Mouse (Mus musculus) layer of hippocampus, postnatal 25 days (tissue): ENCODE results near the gene Phactr1. TPM values are rescaled to one million over a fixed set of nuclear protein-coding genes. Genes with fewer than 3 reads are reported as not detected.
A peak's percentile ranks its signal among the peaks of the same experiment; 100 is the strongest.

Source experiments
- DNase-seq, 2 experiments: peaks; one replicate each; pipeline ENCODE4 v3.0.0; 2022; ENCODE audit warnings: mixed read lengths in 2 of 2, low spot score in 1 of 2; ENCODE audit errors: extremely low spot score in 1 of 2
- total RNA-seq, 2 experiments: library from RNA; stranded (reverse); gene quantifications; 2 replicates each; pipeline ENCODE4 v1.2.3; 2021

Phactr1 gene
- total RNA-seq, 2 experiments from 2014 or later = 306 to 307 TPM

- no peak for DNase-seq
Measured at GRCm38 (mm10) chr13:42757654-42758400, 77.4 kb downstream of the Phactr1 start.

- DNase-seq = no peak
Measured at GRCm38 (mm10) chr13:42759170-42759569, 78.7 kb downstream of the Phactr1 start.

GRCm38 (mm10) chr13:42760907-42761544 is 80.6 kb downstream of the Phactr1 start:
- DNase-seq = no peak

- DNase-seq = no peak
Measured at GRCm38 (mm10) chr13:42772314-42772713, 91.9 kb downstream of the Phactr1 start.

- DNase-seq = no peak
Measured at GRCm38 (mm10) chr13:42774040-42774439, 93.6 kb downstream of the Phactr1 start.

GRCm38 (mm10) chr13:42782151-42782550 is 101.7 kb downstream of the Phactr1 start:
- no peak for DNase-seq

GRCm38 (mm10) chr13:42789221-42789620 is 108.8 kb downstream of the Phactr1 start:
- DNase-seq = peak in 1 of 2 experiments; percentile 24

GRCm38 (mm10) chr13:42792279-42792678 is 111.9 kb downstream of the Phactr1 start:
- no peak for DNase-seq

GRCm38 (mm10) chr13:42800523-42800922 is 120.1 kb downstream of the Phactr1 start:
- DNase-seq = no peak

GRCm38 (mm10) chr13:42804314-42804713 is 123.9 kb downstream of the Phactr1 start:
- no peak for DNase-seq

GRCm38 (mm10) chr13:42812762-42813161 is 132.3 kb downstream of the Phactr1 start:
- no peak for DNase-seq

- DNase-seq = peak in 1 of 2 experiments; percentile 75
Measured at GRCm38 (mm10) chr13:42818378-42818777, 138.0 kb downstream of the Phactr1 start.

GRCm38 (mm10) chr13:42820513-42820912 is 140.1 kb downstream of the Phactr1 start:
- no peak for DNase-seq

GRCm38 (mm10) chr13:42821426-42822106 is 141.1 kb downstream of the Phactr1 start:
- DNase-seq = no peak

- DNase-seq = peak; percentile 89 to 100
Measured at GRCm38 (mm10) chr13:42822545-42822944, 142.1 kb downstream of the Phactr1 start.

- no peak for DNase-seq
Measured at GRCm38 (mm10) chr13:42823875-42824274, 143.5 kb downstream of the Phactr1 start.

GRCm38 (mm10) chr13:42826602-42827001 is 146.2 kb downstream of the Phactr1 start:
- peak in 1 of 2 experiments; percentile 71 for DNase-seq

GRCm38 (mm10) chr13:42828978-42829377 is 148.6 kb downstream of the Phactr1 start:
- no peak for DNase-seq

- DNase-seq = no peak
Measured at GRCm38 (mm10) chr13:42835441-42835840, 155.0 kb downstream of the Phactr1 start.

GRCm38 (mm10) chr13:42839358-42839757 is 158.9 kb downstream of the Phactr1 start:
- no peak for DNase-seq

GRCm38 (mm10) chr13:42852086-42852485 is 171.7 kb downstream of the Phactr1 start:
- no peak for DNase-seq
